Mouse (Mus musculus) heart, adult 2 months (tissue): ENCODE measurements around the gene Lrrn2. TPM values are rescaled to one million over a fixed set of nuclear protein-coding genes. Genes with fewer than 3 reads are reported as not detected.

Source experiments
- DNase-seq, 2 experiments: peaks; one replicate each; pipeline ENCODE4 v3.0.0; 2021
- H3K27ac ChIP-seq: fragments of 200-600 bp; 2 replicates; pipeline ENCODE4 v1.8.1; 2022
- H3K27me3 ChIP-seq: fragments of 200-500 bp; 2 replicates; pipeline ENCODE4 v1.6.1; 2012; ENCODE audit warnings: mild to moderate bottlenecking, low read length, inconsistent platforms, mixed read lengths; ENCODE audit not compliant: control insufficient read depth, insufficient read depth
- H3K36me3 ChIP-seq: fragments of 200-500 bp; 2 replicates; pipeline ENCODE4 v1.6.1; 2012; ENCODE audit warnings: low read length, inconsistent platforms; ENCODE audit not compliant: control insufficient read depth, insufficient read depth
- H3K4me1 ChIP-seq: fragments of 200-500 bp; 2 replicates; pipeline ENCODE4 v1.6.1; 2011; ENCODE audit warnings: low read length; ENCODE audit not compliant: control insufficient read depth, insufficient read depth
- H3K4me3 ChIP-seq: fragments of 200-600 bp; 2 replicates; pipeline ENCODE4 v1.8.1; 2022
- H3K79me2 ChIP-seq: fragments of 200-500 bp; replicated peaks from 2 replicates; pipeline ENCODE4 v1.6.1; 2012; ENCODE audit warnings: mild to moderate bottlenecking, inconsistent platforms, low read length, moderate library complexity, mixed read lengths; ENCODE audit not compliant: control insufficient read depth, insufficient read depth
- H3K9ac ChIP-seq: fragments of 200-500 bp; 2 replicates; pipeline ENCODE4 v1.6.1; 2012; ENCODE audit warnings: low read depth, mild to moderate bottlenecking, control low read depth, inconsistent platforms, low read length, mixed read lengths
- CTCF ChIP-seq: fragments of 200-600 bp; IDR thresholded peaks from 2 replicates; pipeline ENCODE4 v1.8.1; 2022; ENCODE audit warnings: antibody characterized with exemption, mild to moderate bottlenecking, moderate library complexity
- EP300 ChIP-seq: fragments of 200-500 bp; IDR thresholded peaks from 2 replicates; pipeline ENCODE4 v1.6.1; 2011; ENCODE audit warnings: low read depth, low read length, control low read depth; ENCODE audit not compliant: insufficient read depth
- POLR2A ChIP-seq: fragments of 200-500 bp; IDR thresholded peaks from 2 replicates; pipeline ENCODE4 v1.6.1; 2011; ENCODE audit warnings: mild to moderate bottlenecking, low read depth, low read length, control low read depth; ENCODE audit not compliant: insufficient read depth
- WGBS: fragments of 180-500 bp; shearing (Covaris S2); methylation state at CpG from one replicate; pipeline ENCODE4 v1.1.7; 2018; 5-methylcytosine and 5-hydroxymethylcytosine counted together
- intact Hi-C: fragments of 180-260 bp; cut with DNase I; formaldehyde crosslinking; loops from one replicate; pipeline ENCODE4 v1.15.1; 2025
- polyA plus RNA-seq: library from polyadenylated mRNA; depleted of rRNA; stranded (reverse); fragments of >200 nt; gene quantifications from 2 replicates; pipeline ENCODE4 v1.2.3, GENCODE M21; 2012
- total RNA-seq, 2 experiments: library from RNA; stranded (reverse); gene quantifications; 2 replicates each; pipeline ENCODE4 v1.2.3; 2021

The Lrrn2 gene
- total and polyA plus RNA-seq, 3 experiments: 3.2 to 7.3 (median 4.2) TPM

GRCm38 (mm10) chr1:132928907-132929250 is 48.8 kb downstream of the Lrrn2 start:
- Histone ChIP-seq H3K27ac (no peak overlapping the region), H3K79me2 (no peaks in the 10 kb centered on the region), H3K4me3 (no peak overlapping the region), H3K9ac (no peak overlapping the region), H3K36me3 (no peaks in the 10 kb centered on the region), H3K4me1 (no peaks in the 10 kb centered on the region), H3K27me3 (no peaks in the 10 kb centered on the region)
- WGBS: 72% methylated on average over 3 of the region's 3 CpGs
- DNase-seq: no peak
- intact Hi-C loops: no loop called here
- TF ChIP-seq EP300 (no peak), POLR2A (no peak), CTCF (no peak)

GRCm38 (mm10) chr1:132930291-132930690 is 50.2 kb downstream of the Lrrn2 start:
- TF ChIP-seq CTCF: no peak
- no peak for TF ChIP-seq EP300
- no peak for TF ChIP-seq POLR2A
- Histone ChIP-seq H3K27me3 (no peaks in the 10 kb centered on the region), H3K36me3 (no peaks in the 10 kb centered on the region), H3K9ac (no peak overlapping the region), H3K79me2 (no peaks in the 10 kb centered on the region), H3K27ac (no peak overlapping the region), H3K4me1 (no peaks in the 10 kb centered on the region), H3K4me3 (no peak overlapping the region)
- DNase-seq: no peak
- whole genome bisulfite sequencing: 84% methylated on average over 4 of the region's 4 CpGs
- intact Hi-C loops: no loop called here

- no peak for TF ChIP-seq POLR2A
- no peak for TF ChIP-seq CTCF
- no peak for TF ChIP-seq EP300
- no peak overlapping the region for H3K4me3 ChIP-seq
- 68% methylated on average over 2 of the region's 2 CpGs for WGBS
- DNase-seq: no peak
- no peak overlapping the region for H3K27ac ChIP-seq
- H3K4me1 ChIP-seq: no peaks in the 10 kb centered on the region
- no peaks in the 10 kb centered on the region for H3K27me3 ChIP-seq
- H3K36me3 ChIP-seq: no peaks in the 10 kb centered on the region
- H3K79me2 ChIP-seq: no peaks in the 10 kb centered on the region
- H3K9ac ChIP-seq: no peak overlapping the region
- intact Hi-C loops: no loop called here
Observed at GRCm38 (mm10) chr1:132932421-132932820, 52.3 kb downstream of the Lrrn2 start.

- TF ChIP-seq CTCF (peak; percentile 53), POLR2A (no peak)
- no peaks in the 10 kb centered on the region for H3K27me3 ChIP-seq
- no peak overlapping the region for H3K9ac ChIP-seq
- H3K27ac ChIP-seq: no peak overlapping the region
- WGBS: 35% methylated on average over 7 of the region's 7 CpGs
- no peak overlapping the region for H3K4me3 ChIP-seq
- H3K36me3 ChIP-seq: no peaks in the 10 kb centered on the region
- H3K4me1 ChIP-seq: no peaks in the 10 kb centered on the region
- peak in 1 of 2 experiments; percentile 8 for DNase-seq
- no peaks in the 10 kb centered on the region for H3K79me2 ChIP-seq
- intact Hi-C loops: no loop called here
Observed at GRCm38 (mm10) chr1:132934856-132935255, 54.8 kb downstream of the Lrrn2 start.

- TF ChIP-seq EP300 (no peak), CTCF (no peak), POLR2A (no peak)
- Histone ChIP-seq H3K9ac (no peak overlapping the region), H3K4me1 (no peaks in the 10 kb centered on the region), H3K4me3 (no peak overlapping the region), H3K79me2 (no peaks in the 10 kb centered on the region), H3K27ac (no peak overlapping the region), H3K27me3 (no peaks in the 10 kb centered on the region), H3K36me3 (no peaks in the 10 kb centered on the region)
- DNase-seq: no peak
- WGBS: 87% methylated on average over 26 of the region's 26 CpGs
- intact Hi-C loops: no loop called here
Observed at GRCm38 (mm10) chr1:132937296-132938030, 57.4 kb downstream of the Lrrn2 start.

- TF ChIP-seq POLR2A (no peak), CTCF (no peak), EP300 (no peak)
- intact Hi-C loops: no loop called here
- Histone ChIP-seq H3K36me3 (no peaks in the 10 kb centered on the region), H3K27me3 (no peaks in the 10 kb centered on the region), H3K4me3 (no peak overlapping the region), H3K79me2 (no peaks in the 10 kb centered on the region), H3K9ac (no peak overlapping the region), H3K4me1 (no peaks in the 10 kb centered on the region), H3K27ac (no peak overlapping the region)
- peak in 1 of 2 experiments; percentile 21 for DNase-seq
- 60% methylated on average over 8 of the region's 8 CpGs for WGBS
Observed at GRCm38 (mm10) chr1:132938975-132939374, 58.9 kb downstream of the Lrrn2 start.
